ENCODE assay signal across 17 mouse cellular contexts in the genomic region with DNA sequence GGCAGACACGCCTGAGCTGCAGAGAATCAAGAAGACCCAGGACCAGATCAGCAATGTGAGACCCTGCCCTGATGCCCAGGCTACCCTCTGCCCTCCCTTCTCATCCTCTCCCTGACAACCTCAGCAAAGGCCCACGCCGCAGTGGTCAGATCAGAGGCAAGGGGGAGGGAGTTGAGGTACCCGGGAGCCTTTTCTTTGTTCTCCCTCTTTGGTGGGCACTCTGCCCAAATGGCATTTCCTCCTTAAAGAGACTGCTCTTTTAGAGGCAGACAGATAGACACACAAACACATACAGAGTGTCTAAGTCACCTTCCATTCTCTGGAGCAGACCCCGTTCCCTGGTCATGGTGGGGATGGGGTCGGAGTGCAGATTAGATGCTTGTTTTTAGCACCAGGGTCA. TPM values are rescaled to one million over a fixed set of nuclear protein-coding genes. Genes with fewer than 3 reads are reported as not detected.
A peak's percentile ranks its signal among the peaks of the same experiment; 100 is the strongest.
DNase-seq lines count a peak whose midpoint lies in the region; ATAC-seq and TF ChIP-seq lines count a peak whose summit lies in the region.
"Had no signal": no experiment of that assay in that cellular context is flagged by ENCODE, and none has a peak within 500 bp of the region (broad histone marks: within the 10 kb centered on the region; RNA-seq: fewer than 3 reads in every experiment).

No protein-coding gene starts in this region.

- H3K9ac ChIP-seq in hindbrain, postnatal 0 days (replicated peaks; ENCODE audit: low read length): no peak overlapping the region
- no peak overlapping the region for H3K9ac ChIP-seq in hindbrain, embryonic 11.5 days (ENCODE audit: low read depth, low read length)
- H3K9ac ChIP-seq in midbrain, embryonic 14.5 days (replicated peaks; ENCODE audit: low read length): no peak overlapping the region
- H3K9ac ChIP-seq in midbrain, embryonic 16.5 days (ENCODE audit: low read depth, low read length): no peak overlapping the region
- H3K9ac ChIP-seq: embryonic facial prominence, embryonic 13.5 days; forebrain, embryonic 15.5 days; midbrain, embryonic 15.5 days had no signal

- WGBS in hindbrain, postnatal 0 days: 47% methylated on average over 6 of the region's 6 CpGs
- 83% methylated on average over 6 of the region's 6 CpGs for WGBS in hindbrain, embryonic 11.5 days
- 77% methylated on average over 6 of the region's 6 CpGs for WGBS in midbrain, embryonic 14.5 days
- WGBS in midbrain, embryonic 16.5 days: 68% methylated on average over 6 of the region's 6 CpGs

- no peak overlapping the region for H3K4me2 ChIP-seq in hindbrain, postnatal 0 days (ENCODE audit: low read depth, low read length)
- H3K4me2 ChIP-seq in hindbrain, embryonic 11.5 days (replicated peaks; ENCODE audit: low read depth, low read length): no peak overlapping the region
- no peak overlapping the region for H3K4me2 ChIP-seq in midbrain, embryonic 14.5 days (ENCODE audit: low read length)
- H3K4me2 ChIP-seq in midbrain, embryonic 16.5 days (ENCODE audit: low read length): no peak overlapping the region
- H3K4me2 ChIP-seq: embryonic facial prominence, embryonic 13.5 days; forebrain, embryonic 15.5 days; midbrain, embryonic 15.5 days had no signal

- TF ChIP-seq CTCF in hindbrain, postnatal 0 days (IDR thresholded peaks at IDR 0.05; ENCODE audit: low read depth): no peak

- no peak for ATAC-seq in hindbrain, postnatal 0 days
- ATAC-seq in hindbrain, embryonic 11.5 days (ENCODE audit: low FRiP score): no peak
- ATAC-seq in midbrain, embryonic 14.5 days (ENCODE audit: low FRiP score, low TSS enrichment): no peak
- no peak for ATAC-seq in midbrain, embryonic 16.5 days
- 0 out of 2 replicates have a peak, but pooled peaks have one; percentile 12 for ATAC-seq in common myeloid progenitor, adult 5-6 weeks (replicated peaks; ENCODE audit: low read depth, poor library complexity, severe bottlenecking)
- ATAC-seq: forebrain, embryonic 15.5 days; midbrain, embryonic 15.5 days had no signal

- H3K36me3 ChIP-seq in hindbrain, postnatal 0 days (ENCODE audit: insufficient read depth, low read length): peaks cover 28% of the 10 kb centered on the region
- no peaks in the 10 kb centered on the region; the same call in 1 of the 2 replicates for H3K36me3 ChIP-seq in hindbrain, embryonic 11.5 days (ENCODE audit: control insufficient read depth, insufficient read depth, low read length)
- H3K36me3 ChIP-seq in midbrain, embryonic 14.5 days (ENCODE audit: control insufficient read depth, insufficient read depth, low read length): peaks cover 66% of the 10 kb centered on the region
- peaks cover 23% of the 10 kb centered on the region for H3K36me3 ChIP-seq in midbrain, embryonic 16.5 days (ENCODE audit: control insufficient read depth, insufficient read depth, low read length)

- no peaks in the 10 kb centered on the region for H3K4me1 ChIP-seq in hindbrain, postnatal 0 days (ENCODE audit: insufficient read depth, low read length)
- no peaks in the 10 kb centered on the region for H3K4me1 ChIP-seq in hindbrain, embryonic 11.5 days (replicated peaks; ENCODE audit: control insufficient read depth, insufficient read depth, low read length)
- H3K4me1 ChIP-seq in midbrain, embryonic 14.5 days (ENCODE audit: control insufficient read depth, insufficient read depth, low read length): no peaks in the 10 kb centered on the region
- H3K4me1 ChIP-seq in midbrain, embryonic 16.5 days (ENCODE audit: control insufficient read depth, insufficient read depth, low read length): no peaks in the 10 kb centered on the region
- H3K4me1 ChIP-seq: embryonic facial prominence, embryonic 13.5 days; forebrain, embryonic 15.5 days had no signal

- peak; percentile 46 for DNase-seq in hindbrain, postnatal 0 days (ENCODE audit: low spot score)
- DNase-seq in hindbrain, embryonic 11.5 days (ENCODE audit: low spot score): no peak
- no peak for DNase-seq in midbrain, embryonic 14.5 days
- peak; percentile 67 for DNase-seq in lung, postnatal 36 days
- no peak for DNase-seq in testis, postnatal 10 days (ENCODE audit: low spot score)
- no peak for DNase-seq in heart, postnatal 4 days
- DNase-seq: adrenal gland, postnatal 36 days; cerebellum, adult 8-10 months; layer of hippocampus, postnatal 36 days; right cerebral cortex, postnatal 4 days had no signal

- H3K27ac ChIP-seq in hindbrain, postnatal 0 days: peak overlapping the region; percentile 23; the same call in 1 of the 2 replicates
- no peak overlapping the region for H3K27ac ChIP-seq in hindbrain, embryonic 11.5 days (ENCODE audit: low read depth, low read length)
- 0 out of 2 replicates have a peak overlapping the region, but pooled peaks have one; percentile 17 for H3K27ac ChIP-seq in midbrain, embryonic 14.5 days (replicated peaks; ENCODE audit: low read depth, low read length)
- no peak overlapping the region for H3K27ac ChIP-seq in midbrain, embryonic 16.5 days (ENCODE audit: low read length)
- H3K27ac ChIP-seq: embryonic facial prominence, embryonic 13.5 days; forebrain, embryonic 15.5 days; kidney, postnatal 0 days; midbrain, embryonic 15.5 days had no signal

- H3K9me3 ChIP-seq in hindbrain, postnatal 0 days (ENCODE audit: low read length): no peaks in the 10 kb centered on the region
- H3K9me3 ChIP-seq in hindbrain, embryonic 11.5 days (ENCODE audit: control insufficient read depth, low read length): no peaks in the 10 kb centered on the region
- no peaks in the 10 kb centered on the region for H3K9me3 ChIP-seq in midbrain, embryonic 14.5 days (ENCODE audit: control insufficient read depth, low read length)
- no peaks in the 10 kb centered on the region for H3K9me3 ChIP-seq in midbrain, embryonic 16.5 days (replicated peaks; ENCODE audit: control insufficient read depth, low read length, poor library complexity, severe bottlenecking)
- H3K9me3 ChIP-seq: embryonic facial prominence, embryonic 13.5 days; forebrain, embryonic 15.5 days; midbrain, embryonic 15.5 days had no signal

- no peaks in the 10 kb centered on the region for H3K27me3 ChIP-seq in hindbrain, postnatal 0 days (ENCODE audit: insufficient read depth, low read length)
- no peaks in the 10 kb centered on the region for H3K27me3 ChIP-seq in hindbrain, embryonic 11.5 days (ENCODE audit: control insufficient read depth, insufficient read depth, low read length)
- H3K27me3 ChIP-seq in midbrain, embryonic 14.5 days (ENCODE audit: control insufficient read depth, insufficient read depth, low read length): no peaks in the 10 kb centered on the region
- no peaks in the 10 kb centered on the region for H3K27me3 ChIP-seq in midbrain, embryonic 16.5 days (ENCODE audit: control insufficient read depth, insufficient read depth, low read depth, low read length)
- H3K27me3 ChIP-seq: embryonic facial prominence, embryonic 13.5 days; forebrain, embryonic 15.5 days; midbrain, embryonic 15.5 days had no signal

- H3K4me3 ChIP-seq in hindbrain, postnatal 0 days (ENCODE audit: low read length): no peak overlapping the region
- H3K4me3 ChIP-seq in hindbrain, embryonic 11.5 days (ENCODE audit: low read depth, low read length): no peak overlapping the region
- H3K4me3 ChIP-seq in midbrain, embryonic 14.5 days (replicated peaks; ENCODE audit: low read depth, low read length): no peak overlapping the region
- no peak overlapping the region for H3K4me3 ChIP-seq in midbrain, embryonic 16.5 days (ENCODE audit: low read depth, low read length)
- H3K4me3 ChIP-seq: embryonic facial prominence, embryonic 13.5 days; forebrain, embryonic 15.5 days; midbrain, embryonic 15.5 days had no signal

RNA-seq across cellular contexts. Expression of a gene that starts 15.7 kb away (rescaled TPM):
- total RNA-seq in hindbrain, postnatal 0 days (2014; rRNA removed): 29.4 and 30.0 TPM in 2 replicates
- polyA plus RNA-seq in hindbrain, postnatal 0 days (2015; fragmentation: Nextera tagmentation; extraction: Ambion mirVana): 31.6 and 32.3 TPM in 2 replicates
- 15.1 TPM in 2 replicates for polyA plus RNA-seq in hindbrain, embryonic 11.5 days (2014; fragmentation: Nextera tagmentation; extraction: Ambion mirVana)
- 32.4 and 36.5 TPM in 2 replicates for polyA plus RNA-seq in midbrain, embryonic 14.5 days (2014; fragmentation: Nextera tagmentation; extraction: Ambion mirVana)
- 36.7 and 43.8 TPM in 2 replicates for polyA plus RNA-seq in midbrain, embryonic 16.5 days (2015; fragmentation: Nextera tagmentation; extraction: Ambion mirVana)
- 0.69 and 1.7 TPM in 2 replicates for total RNA-seq in common myeloid progenitor, adult 5-6 weeks (2017)
- under 1 TPM; 0.77 to 0.79 TPM for total RNA-seq in heart, postnatal 4 days (2021)

RNA-seq across cellular contexts. Expression of a gene that starts 26.1 kb away (rescaled TPM):
- 177 and 187 TPM in 2 replicates for total RNA-seq in hindbrain, postnatal 0 days (2014; rRNA removed)
- 121 and 137 TPM in 2 replicates for polyA plus RNA-seq in hindbrain, postnatal 0 days (2015; fragmentation: Nextera tagmentation; extraction: Ambion mirVana)
- polyA plus RNA-seq in hindbrain, embryonic 11.5 days (2014; fragmentation: Nextera tagmentation; extraction: Ambion mirVana): 45.8 and 61.1 TPM in 2 replicates
- polyA plus RNA-seq in midbrain, embryonic 14.5 days (2014; fragmentation: Nextera tagmentation; extraction: Ambion mirVana): 114 and 138 TPM in 2 replicates
- polyA plus RNA-seq in midbrain, embryonic 16.5 days (2015; fragmentation: Nextera tagmentation; extraction: Ambion mirVana): 194 and 202 TPM in 2 replicates
- 79.1 and 126 TPM in 2 replicates for total RNA-seq in common myeloid progenitor, adult 5-6 weeks (2017)
- total RNA-seq in heart, postnatal 4 days (2021): 10 to 100 TPM; 73.3 to 74.4 TPM

RNA-seq across cellular contexts. Expression of a gene that starts 42.7 kb away (rescaled TPM):
- total RNA-seq in hindbrain, postnatal 0 days (2014; rRNA removed): 124 and 141 TPM in 2 replicates
- polyA plus RNA-seq in hindbrain, postnatal 0 days (2015; fragmentation: Nextera tagmentation; extraction: Ambion mirVana): 351 and 362 TPM in 2 replicates
- polyA plus RNA-seq in hindbrain, embryonic 11.5 days (2014; fragmentation: Nextera tagmentation; extraction: Ambion mirVana): 437 and 458 TPM in 2 replicates
- 363 and 413 TPM in 2 replicates for polyA plus RNA-seq in midbrain, embryonic 14.5 days (2014; fragmentation: Nextera tagmentation; extraction: Ambion mirVana)
- 267 and 286 TPM in 2 replicates for polyA plus RNA-seq in midbrain, embryonic 16.5 days (2015; fragmentation: Nextera tagmentation; extraction: Ambion mirVana)
- total RNA-seq in common myeloid progenitor, adult 5-6 weeks (2017): 2,081 and 2,105 TPM in 2 replicates
- 100 to 1,000 TPM; 738 to 764 TPM for total RNA-seq in heart, postnatal 4 days (2021)

RNA-seq across cellular contexts. Expression of a gene that starts 49.2 kb away (rescaled TPM):
- total RNA-seq in hindbrain, postnatal 0 days (2014; rRNA removed): not detected in 2 replicates
- polyA plus RNA-seq in hindbrain, postnatal 0 days (2015; fragmentation: Nextera tagmentation; extraction: Ambion mirVana): not detected in 2 replicates
- polyA plus RNA-seq in hindbrain, embryonic 11.5 days (2014; fragmentation: Nextera tagmentation; extraction: Ambion mirVana): 0.39 and 0.60 TPM in 2 replicates
- not detected in 2 replicates for polyA plus RNA-seq in midbrain, embryonic 14.5 days (2014; fragmentation: Nextera tagmentation; extraction: Ambion mirVana)
- polyA plus RNA-seq in midbrain, embryonic 16.5 days (2015; fragmentation: Nextera tagmentation; extraction: Ambion mirVana): 0.74 TPM in 1 of 2 replicates, not detected in the other
- total RNA-seq in common myeloid progenitor, adult 5-6 weeks (2017): not detected in 2 replicates
- total RNA-seq in heart, postnatal 4 days (2021): under 1 TPM in 1 of 2 experiments, not detected in 1; 0.45 TPM
- total RNA-seq: adrenal gland, postnatal 36 days; hematopoietic stem cell, adult 5-6 weeks had no signal
- polyA plus RNA-seq: kidney, postnatal 0 days had no signal

RNA-seq across cellular contexts. Expression of a gene that starts 58.5 kb away (rescaled TPM):
- 13.3 and 14.2 TPM in 2 replicates for total RNA-seq in hindbrain, postnatal 0 days (2014; rRNA removed)
- 11.9 and 12.9 TPM in 2 replicates for polyA plus RNA-seq in hindbrain, postnatal 0 days (2015; fragmentation: Nextera tagmentation; extraction: Ambion mirVana)
- polyA plus RNA-seq in hindbrain, embryonic 11.5 days (2014; fragmentation: Nextera tagmentation; extraction: Ambion mirVana): 13.1 and 17.0 TPM in 2 replicates
- 10.9 and 13.2 TPM in 2 replicates for polyA plus RNA-seq in midbrain, embryonic 14.5 days (2014; fragmentation: Nextera tagmentation; extraction: Ambion mirVana)
- polyA plus RNA-seq in midbrain, embryonic 16.5 days (2015; fragmentation: Nextera tagmentation; extraction: Ambion mirVana): 15.9 and 17.2 TPM in 2 replicates
- 14.5 and 21.8 TPM in 2 replicates for total RNA-seq in common myeloid progenitor, adult 5-6 weeks (2017)
- total RNA-seq in heart, postnatal 4 days (2021): 10 to 100 TPM; 10.8 to 11.7 TPM

Comparison
In these comparisons a context has a peak if more than half of its experiments do, and no peak if none do; other contexts are left out.
1. DNase-seq: peak in hindbrain, postnatal 0 days (single experiment) and lung, postnatal 36 days (single experiment); none in hindbrain, embryonic 11.5 days (single experiment), midbrain, embryonic 14.5 days (single experiment), testis, postnatal 10 days (single experiment) and heart, postnatal 4 days (single experiment).
2. H3K27ac ChIP-seq: peak in hindbrain, postnatal 0 days (single experiment) and midbrain, embryonic 14.5 days (single experiment); none in hindbrain, embryonic 11.5 days (single experiment) and midbrain, embryonic 16.5 days (single experiment).